Mouse (Mus musculus): ENCODE data around the gene Ptpn11.

Ptpn11 gene

GRCm38 (mm10) chr5:121131801-121132200, 59.4 kb downstream of the Ptpn11 start:
- in situ Hi-C loops (cut with MboI, MseI): loop anchor here in 1 of 2 experiments (5.0 kb wide), 1 partner anchor 44 kb away; no protein-coding TSS in a partner anchor

- in situ Hi-C loops (cut with MboI, MseI): no loop called here
Measured at GRCm38 (mm10) chr5:121129254-121129653, 61.9 kb downstream of the Ptpn11 start.

- in situ Hi-C loops (cut with MboI, MseI): no loop called here
Measured at GRCm38 (mm10) chr5:121126051-121126450, 65.1 kb downstream of the Ptpn11 start.

GRCm38 (mm10) chr5:121125563-121125962, 65.6 kb downstream of the Ptpn11 start:
- in situ Hi-C loops (cut with MboI, MseI): no loop called here

GRCm38 (mm10) chr5:121124208-121125185, 66.7 kb downstream of the Ptpn11 start:
- in situ Hi-C loops (cut with MboI, MseI): no loop called here

- in situ Hi-C loops (cut with MboI, MseI): no loop called here
Measured at GRCm38 (mm10) chr5:121123399-121123798, 67.8 kb downstream of the Ptpn11 start.

GRCm38 (mm10) chr5:121122577-121122976, 68.6 kb downstream of the Ptpn11 start:
- in situ Hi-C loops (cut with MboI, MseI): no loop called here

GRCm38 (mm10) chr5:121122036-121122435, 69.2 kb downstream of the Ptpn11 start:
- in situ Hi-C loops (cut with MboI, MseI): no loop called here

GRCm38 (mm10) chr5:121119331-121120034, 71.7 kb downstream of the Ptpn11 start:
- in situ Hi-C loops (cut with MboI, MseI): no loop called here

- in situ Hi-C loops (cut with MboI, MseI): no loop called here
Measured at GRCm38 (mm10) chr5:121118345-121118744, 72.9 kb downstream of the Ptpn11 start.

GRCm38 (mm10) chr5:121116941-121117340, 74.3 kb downstream of the Ptpn11 start:
- in situ Hi-C loops (cut with MboI, MseI): no loop called here

GRCm38 (mm10) chr5:121115391-121116157, 75.6 kb downstream of the Ptpn11 start:
- in situ Hi-C loops (cut with MboI, MseI): no loop called here

GRCm38 (mm10) chr5:121114151-121114550, 77.0 kb downstream of the Ptpn11 start:
- in situ Hi-C loops (cut with MboI, MseI): no loop called here

- in situ Hi-C loops (cut with MboI, MseI): no loop called here
Measured at GRCm38 (mm10) chr5:121112390-121112789, 78.8 kb downstream of the Ptpn11 start.

- in situ Hi-C loops (cut with MboI, MseI): no loop called here
Measured at GRCm38 (mm10) chr5:121111106-121111915, 79.9 kb downstream of the Ptpn11 start.

- in situ Hi-C loops (cut with MboI, MseI): no loop called here
Measured at GRCm38 (mm10) chr5:121109185-121109584, 82.0 kb downstream of the Ptpn11 start.

GRCm38 (mm10) chr5:121106913-121107312, 84.3 kb downstream of the Ptpn11 start:
- in situ Hi-C loops (cut with MboI, MseI): no loop called here

GRCm38 (mm10) chr5:121100886-121101580, 90.2 kb downstream of the Ptpn11 start:
- in situ Hi-C loops (cut with MboI, MseI): no loop called here

- in situ Hi-C loops (cut with MboI, MseI): no loop called here
Measured at GRCm38 (mm10) chr5:121100095-121100494, 91.1 kb downstream of the Ptpn11 start.

- in situ Hi-C loops (cut with MboI, MseI): no loop called here
Measured at GRCm38 (mm10) chr5:121097970-121098369, 93.2 kb downstream of the Ptpn11 start.
